9 mouse cellular contexts compared by ENCODE assay signal in genomic region chr16:93746957-93747356, GRCm38 (mm10). TPM values are rescaled to one million over a fixed set of nuclear protein-coding genes. Genes with fewer than 3 reads are reported as not detected.
A peak's percentile ranks its signal among the peaks of the same experiment; 100 is the strongest.
DNase-seq lines count a peak whose midpoint lies in the region; ATAC-seq lines count a peak whose summit lies in the region.
"Had no signal": no experiment of that assay in that cellular context is flagged by ENCODE, and none has a peak within 500 bp of the region (broad histone marks: within the 10 kb centered on the region; RNA-seq: fewer than 3 reads in every experiment).

No protein-coding gene starts in this region.

- WGBS in forebrain, embryonic 11.5 days: 95% methylated on average over 4 of the region's 4 CpGs

- no peak for ATAC-seq in forebrain, embryonic 11.5 days (replicated peaks; ENCODE audit: low FRiP score)
- ATAC-seq: forebrain, embryonic 15.5 days had no signal

- no peak overlapping the region for H3K4me3 ChIP-seq in forebrain, embryonic 11.5 days (ENCODE audit: low read depth, low read length)
- H3K4me3 ChIP-seq: forebrain, embryonic 15.5 days had no signal

- intact Hi-C loops in left cerebral cortex, postnatal 4 days (cut with DNase I): no loop called here
- intact Hi-C loops in left cerebral cortex, postnatal 10 days (cut with DNase I): no loop called here

- no peaks in the 10 kb centered on the region for H3K9me3 ChIP-seq in forebrain, embryonic 11.5 days (ENCODE audit: control insufficient read depth, low read length)
- H3K9me3 ChIP-seq: forebrain, embryonic 15.5 days had no signal

- H3K27ac ChIP-seq in forebrain, embryonic 11.5 days (ENCODE audit: low read depth, low read length): no peak overlapping the region
- H3K27ac ChIP-seq: forebrain, embryonic 15.5 days had no signal

- H3K4me2 ChIP-seq in forebrain, embryonic 11.5 days (ENCODE audit: low read depth, low read length, severe bottlenecking): no peak overlapping the region
- H3K4me2 ChIP-seq: forebrain, embryonic 15.5 days had no signal

- no peak overlapping the region for H3K9ac ChIP-seq in forebrain, embryonic 11.5 days (ENCODE audit: low read length)
- H3K9ac ChIP-seq: forebrain, embryonic 15.5 days had no signal

- H3K4me1 ChIP-seq in forebrain, embryonic 11.5 days (replicated peaks; ENCODE audit: control insufficient read depth, insufficient read depth, low read length): no peaks in the 10 kb centered on the region
- H3K4me1 ChIP-seq: forebrain, embryonic 15.5 days had no signal

- no peaks in the 10 kb centered on the region for H3K27me3 ChIP-seq in forebrain, embryonic 11.5 days (ENCODE audit: control insufficient read depth, insufficient read depth, low read length)
- H3K27me3 ChIP-seq: forebrain, embryonic 15.5 days had no signal

- H3K36me3 ChIP-seq in forebrain, embryonic 11.5 days (ENCODE audit: control insufficient read depth, insufficient read depth, low read length): no peaks in the 10 kb centered on the region; the same call in 1 of the 2 replicates

- DNase-seq in cerebellum, postnatal 10 days: peak; percentile 63 to 75
- no peak for DNase-seq in cerebellum, adult 11-12 months
- DNase-seq in left cerebral cortex, postnatal 4 days: peak; percentile 37
- DNase-seq in left cerebral cortex, postnatal 10 days (ENCODE audit: extremely low spot score in 1 of 2, low spot score in 2 of 2): no peak
- DNase-seq in induced T-regulatory cell, adult 2 months (ENCODE audit: low read depth): peak; percentile 39
- DNase-seq in thymus, postnatal 14 days: peak; percentile 44
- no peak for DNase-seq in forebrain, embryonic 11.5 days (ENCODE audit: low spot score)
- DNase-seq in ovary, postnatal 10 days (ENCODE audit: low spot score): no peak

RNA-seq across cellular contexts. Expression of gene Dop1b, which starts 35.3 kb away (rescaled TPM):
- total RNA-seq in left cerebral cortex, postnatal 4 days (2021): 10 to 100 TPM; 94.6 to 97.1 TPM
- total RNA-seq in left cerebral cortex, postnatal 10 days (2021): 10 to 100 TPM; 90.0 to 99.6 TPM
- polyA plus RNA-seq in forebrain, embryonic 11.5 days (2014; fragmentation: Nextera tagmentation; extraction: Ambion mirVana): 11.5 and 15.5 TPM in 2 replicates

Comparison
In these comparisons a context has a peak if more than half of its experiments do, and no peak if none do; other contexts are left out.
1. DNase-seq: peak in cerebellum, postnatal 10 days (2 of 2), left cerebral cortex, postnatal 4 days (single experiment), induced T-regulatory cell, adult 2 months (single experiment) and thymus, postnatal 14 days (single experiment); none in cerebellum, adult 11-12 months (single experiment), left cerebral cortex, postnatal 10 days (0 of 2), forebrain, embryonic 11.5 days (single experiment) and ovary, postnatal 10 days (single experiment).